Comparison of ENCODE assay signal across 15 mouse cellular contexts in genomic region chr19:25937343-25937742, GRCm38 (mm10).
DNase-seq lines count a peak whose midpoint lies in the region; ATAC-seq and TF ChIP-seq lines count a peak whose summit lies in the region.
"Had no signal": no experiment of that assay in that cellular context is flagged by ENCODE, and none has a peak within 500 bp of the region (broad histone marks: within the 10 kb centered on the region; RNA-seq: fewer than 3 reads in every experiment).

No protein-coding gene starts in this region.

- no peaks in the 10 kb centered on the region for H3K36me3 ChIP-seq in lung, embryonic 14.5 days (ENCODE audit: insufficient read depth)
- H3K36me3 ChIP-seq in hindbrain, embryonic 14.5 days (replicated peaks; ENCODE audit: control insufficient read depth, insufficient read depth), result no peaks in the 10 kb centered on the region
- H3K36me3 ChIP-seq: embryonic facial prominence, embryonic 12.5 days; heart, embryonic 15.5 days; hindbrain, embryonic 13.5 days; limb, embryonic 15.5 days; midbrain, embryonic 15.5 days; neural tube, embryonic 12.5 days had no signal

- H3K27ac ChIP-seq in lung, embryonic 14.5 days (ENCODE audit: low read depth), result no peak overlapping the region
- no peak overlapping the region for H3K27ac ChIP-seq in hindbrain, embryonic 14.5 days
- H3K27ac ChIP-seq: embryonic facial prominence, embryonic 12.5 days; heart, embryonic 15.5 days; hindbrain, embryonic 13.5 days; limb, embryonic 15.5 days; midbrain, embryonic 15.5 days; neural tube, embryonic 12.5 days had no signal

- H3K9me3 ChIP-seq in lung, embryonic 14.5 days (ENCODE audit: low read depth, low read length), result no peaks in the 10 kb centered on the region
- H3K9me3 ChIP-seq in hindbrain, embryonic 14.5 days (ENCODE audit: control insufficient read depth, low read length), result no peaks in the 10 kb centered on the region
- H3K9me3 ChIP-seq: embryonic facial prominence, embryonic 12.5 days; heart, embryonic 15.5 days; hindbrain, embryonic 13.5 days; limb, embryonic 15.5 days; midbrain, embryonic 15.5 days; neural tube, embryonic 12.5 days had no signal

- peak; percentile 31; the same call in 1 of the 2 replicates for ATAC-seq in lung, embryonic 14.5 days (ENCODE audit: insufficient read depth)
- ATAC-seq in hindbrain, embryonic 14.5 days (ENCODE audit: low FRiP score), result no peak
- ATAC-seq: intestine, postnatal 0 days; midbrain, embryonic 15.5 days had no signal

- no peaks in the 10 kb centered on the region for H3K27me3 ChIP-seq in lung, embryonic 14.5 days (ENCODE audit: insufficient read depth, low read length)
- H3K27me3 ChIP-seq in hindbrain, embryonic 14.5 days (ENCODE audit: control insufficient read depth, insufficient read depth, low read length), result no peaks in the 10 kb centered on the region
- H3K27me3 ChIP-seq: embryonic facial prominence, embryonic 12.5 days; heart, embryonic 15.5 days; hindbrain, embryonic 13.5 days; limb, embryonic 15.5 days; midbrain, embryonic 15.5 days; neural tube, embryonic 12.5 days had no signal

- H3K4me1 ChIP-seq in lung, embryonic 14.5 days (ENCODE audit: insufficient read depth), result peaks cover 4% of the 10 kb centered on the region; the same call in 1 of the 2 replicates
- H3K4me1 ChIP-seq in hindbrain, embryonic 14.5 days (replicated peaks; ENCODE audit: control insufficient read depth, insufficient read depth, low read length), result no peaks in the 10 kb centered on the region
- H3K4me1 ChIP-seq: embryonic facial prominence, embryonic 12.5 days; heart, embryonic 15.5 days; hindbrain, embryonic 13.5 days; limb, embryonic 15.5 days; midbrain, embryonic 15.5 days; neural tube, embryonic 12.5 days had no signal

- H3K4me3 ChIP-seq in lung, embryonic 14.5 days (ENCODE audit: low read depth, low read length), result no peak overlapping the region
- no peak overlapping the region for H3K4me3 ChIP-seq in hindbrain, embryonic 14.5 days (replicated peaks; ENCODE audit: low read length)
- H3K4me3 ChIP-seq: embryonic facial prominence, embryonic 12.5 days; heart, embryonic 15.5 days; hindbrain, embryonic 13.5 days; limb, embryonic 15.5 days; midbrain, embryonic 15.5 days; neural tube, embryonic 12.5 days had no signal

- H3K4me2 ChIP-seq in lung, embryonic 14.5 days, result no peak overlapping the region
- no peak overlapping the region for H3K4me2 ChIP-seq in hindbrain, embryonic 14.5 days (replicated peaks)
- H3K4me2 ChIP-seq: embryonic facial prominence, embryonic 12.5 days; heart, embryonic 15.5 days; hindbrain, embryonic 13.5 days; limb, embryonic 15.5 days; midbrain, embryonic 15.5 days; neural tube, embryonic 12.5 days had no signal

- 14% methylated on average over 9 of the region's 9 CpGs for WGBS in lung, embryonic 14.5 days
- 72% methylated on average over 9 of the region's 9 CpGs for WGBS in hindbrain, embryonic 14.5 days

- H3K9ac ChIP-seq in lung, embryonic 14.5 days, result no peak overlapping the region
- no peak overlapping the region for H3K9ac ChIP-seq in hindbrain, embryonic 14.5 days
- H3K9ac ChIP-seq: embryonic facial prominence, embryonic 12.5 days; heart, embryonic 15.5 days; hindbrain, embryonic 13.5 days; limb, embryonic 15.5 days; midbrain, embryonic 15.5 days; neural tube, embryonic 12.5 days had no signal

- TF ChIP-seq CTCF in lung, embryonic 14.5 days (IDR thresholded peaks at IDR 0.05; ENCODE audit: low read depth), result no peak

- peak; percentile 45 for DNase-seq in lung, embryonic 14.5 days
- DNase-seq in lung, postnatal 25 days (ENCODE audit: low spot score), result no peak
- DNase-seq in embryo, embryonic 10 days (ENCODE audit: low spot score), result peak; percentile 68
- peak; percentile 30 to 53 for DNase-seq in kidney, postnatal 25 days
- DNase-seq in mesoderm, embryonic 11.5 days (ENCODE audit: low read depth, low spot score), result peak; percentile 35
- no peak for DNase-seq in layer of hippocampus, postnatal 14 days (ENCODE audit: low spot score in 2 of 2)
- DNase-seq in hindbrain, embryonic 14.5 days (ENCODE audit: low spot score), result no peak
- DNase-seq: cerebellum, adult 9-10 months had no signal

Comparison
In these comparisons a context has a peak if more than half of its experiments do, and no peak if none do; other contexts are left out.
1. DNase-seq: peak in lung, embryonic 14.5 days (single experiment), embryo, embryonic 10 days (single experiment), kidney, postnatal 25 days (2 of 2) and mesoderm, embryonic 11.5 days (single experiment); none in lung, postnatal 25 days (single experiment), layer of hippocampus, postnatal 14 days (0 of 2) and hindbrain, embryonic 14.5 days (single experiment).